Mouse (Mus musculus) olfactory bulb, adult 2 months (tissue): ENCODE results near the gene Pnpo. TPM values are rescaled to one million over a fixed set of nuclear protein-coding genes. Genes with fewer than 3 reads are reported as not detected.

Experiments used
- H3K27ac ChIP-seq: fragments of 200-500 bp; 2 replicates; pipeline ENCODE4 v1.5.1; 2012; ENCODE audit warnings: low read depth, low read length; ENCODE audit not compliant: insufficient read depth
- H3K4me1 ChIP-seq: fragments of 200-500 bp; 2 replicates; pipeline ENCODE4 v1.6.1; 2012; ENCODE audit warnings: low read length; ENCODE audit not compliant: control insufficient read depth, insufficient read depth
- H3K4me3 ChIP-seq: fragments of 200-500 bp; 2 replicates; pipeline ENCODE4 v1.5.1; 2012; ENCODE audit warnings: mild to moderate bottlenecking, low read depth, low read length, moderate library complexity; ENCODE audit not compliant: insufficient read depth
- CTCF ChIP-seq: fragments of 200-500 bp; IDR thresholded peaks from 2 replicates; pipeline ENCODE4 v1.5.1; 2012; ENCODE audit warnings: low read depth, mild to moderate bottlenecking, low read length, moderate library complexity; ENCODE audit not compliant: insufficient read depth
- POLR2A ChIP-seq: fragments of 200-500 bp; IDR thresholded peaks from 2 replicates; pipeline ENCODE4 v1.6.1; 2012; ENCODE audit warnings: mild to moderate bottlenecking, low read depth, low read length, moderate library complexity; ENCODE audit not compliant: insufficient read depth
- WGBS: fragments of 180-500 bp; shearing (Covaris S2); methylation state at CpG from one replicate; pipeline ENCODE4 v1.1.7; 2018; 5-methylcytosine and 5-hydroxymethylcytosine counted together
- polyA plus RNA-seq: library from polyadenylated mRNA; stranded (reverse); fragments of >200 nt; gene quantifications from 2 replicates; pipeline ENCODE4 v1.2.4, GENCODE M21; 2012; ENCODE audit warnings: low replicate concordance; ENCODE audit not compliant: missing spikeins, insufficient read depth, insufficient read length

The Pnpo gene
- polyA plus RNA-seq, 1 experiment, result not detected

DNA sequence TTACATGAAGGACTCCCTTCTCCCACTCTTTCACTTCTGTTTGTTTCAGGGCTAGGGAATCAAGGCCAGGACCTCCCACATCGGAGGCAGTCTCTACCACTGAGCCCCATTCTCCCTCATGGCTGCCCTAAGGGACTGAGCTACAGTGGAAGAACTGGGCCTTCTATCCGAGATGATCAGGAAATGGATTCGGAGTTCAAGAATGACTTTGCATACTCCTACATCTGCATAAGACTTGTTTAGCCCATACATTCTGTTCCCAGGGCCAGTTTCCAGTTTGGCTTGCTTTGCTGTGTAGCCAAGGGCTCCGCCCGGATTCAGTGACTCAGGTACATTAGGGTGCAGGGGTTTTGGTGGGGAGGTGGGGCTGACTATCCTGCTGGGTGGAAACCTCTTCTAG is 36.2 kb upstream of the Pnpo start:
- Histone ChIP-seq H3K4me1 (peaks cover 12% of the 10 kb centered on the region), H3K27ac (no peak overlapping the region), H3K4me3 (no peak overlapping the region)
- no peak for TF ChIP-seq POLR2A
- TF ChIP-seq CTCF, result no peak
- 77% methylated on average over 5 of the region's 5 CpGs for WGBS

DNA sequence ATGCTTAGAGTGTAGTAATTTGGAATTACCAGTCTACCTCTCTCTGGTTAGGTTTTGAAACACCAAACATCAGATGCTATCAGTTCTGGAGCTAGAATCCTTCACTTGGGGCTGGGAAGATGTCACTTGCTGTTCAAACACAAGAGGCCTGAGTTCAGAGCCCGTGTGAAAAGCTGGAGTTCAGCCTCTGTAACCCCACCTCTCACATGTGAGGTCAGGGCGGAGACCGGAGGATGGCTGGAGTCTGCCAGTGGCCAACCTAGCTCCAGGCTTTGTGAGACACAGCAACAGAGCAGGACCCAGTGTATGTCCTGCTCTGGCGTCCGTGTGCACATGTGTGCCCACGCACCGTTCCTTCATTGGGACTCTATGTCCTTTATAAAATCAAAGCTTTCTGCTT is 35.5 kb upstream of the Pnpo start:
- no peak overlapping the region for H3K27ac ChIP-seq
- WGBS, result 91% methylated on average over 7 of the region's 7 CpGs
- peaks cover 12% of the 10 kb centered on the region for H3K4me1 ChIP-seq
- H3K4me3 ChIP-seq, result no peak overlapping the region
- no peak for TF ChIP-seq POLR2A
- no peak for TF ChIP-seq CTCF

GRCm38 (mm10) chr11:96978401-96979246 is 34.8 kb upstream of the Pnpo start:
- Histone ChIP-seq H3K4me3 (peak overlapping the region; percentile 74), H3K27ac (no peak overlapping the region), H3K4me1 (peaks cover 18% of the 10 kb centered on the region)
- TF ChIP-seq CTCF, result no peak
- TF ChIP-seq POLR2A, result no peak
- 27% methylated on average over 17 of the region's 17 CpGs for WGBS

- H3K4me1 ChIP-seq, result peaks cover 22% of the 10 kb centered on the region
- H3K27ac ChIP-seq, result peak overlapping the region; percentile 94
- under 1% methylated on average over 45 of the region's 45 CpGs for WGBS
- TF ChIP-seq CTCF, result no peak
- TF ChIP-seq POLR2A, result 0 out of 2 replicates have a peak, but pooled peaks have one; percentile 21
- peak overlapping the region; percentile 99 for H3K4me3 ChIP-seq
These were observed 34.0 kb upstream of the Pnpo start for GRCm38 (mm10) chr11:96977606-96978400.

DNA sequence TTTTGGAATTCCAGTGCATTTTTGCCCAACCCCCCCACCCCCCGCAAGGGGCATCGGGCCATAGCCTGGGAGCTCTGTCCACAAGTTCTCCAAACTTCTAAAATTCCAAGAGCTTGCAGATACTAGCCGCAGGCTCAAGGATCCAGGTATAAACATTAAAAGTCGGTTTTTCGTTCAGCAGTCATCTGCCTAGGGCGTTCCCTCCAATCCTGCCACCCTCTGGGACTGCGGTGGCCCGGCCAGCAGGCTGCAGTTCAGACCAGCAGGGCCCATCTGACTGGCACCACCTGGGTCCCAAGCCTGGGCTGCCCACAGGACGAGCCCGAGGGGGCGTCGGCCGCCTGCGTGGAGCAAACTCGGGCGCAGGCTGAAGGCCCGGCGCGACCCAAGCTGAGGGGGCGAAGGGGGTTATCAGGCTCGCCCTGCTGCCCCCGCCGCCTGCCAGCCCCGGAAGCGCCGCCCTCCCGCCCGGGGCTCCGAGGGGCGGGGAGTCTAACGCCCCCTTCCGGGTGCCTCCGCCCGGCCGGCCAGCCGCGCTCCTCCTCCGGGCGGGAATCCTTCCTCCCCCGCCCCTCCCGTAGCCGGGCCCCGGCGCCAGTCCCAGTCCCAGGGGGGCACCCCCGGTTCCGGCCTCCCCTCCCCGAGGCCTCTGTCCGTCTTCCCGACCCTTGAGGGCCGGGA is 33.3 kb upstream of the Pnpo start:
- TF ChIP-seq POLR2A (no peak), CTCF (no peak)
- Histone ChIP-seq H3K27ac (peak overlapping the region; percentile 94), H3K4me3 (peak overlapping the region; percentile 99), H3K4me1 (peaks cover 27% of the 10 kb centered on the region)
- 2% methylated on average over 47 of the region's 50 CpGs for WGBS

GRCm38 (mm10) chr11:96976379-96976687 is 32.5 kb upstream of the Pnpo start:
- Histone ChIP-seq H3K27ac (no peak overlapping the region), H3K4me1 (peaks cover 34% of the 10 kb centered on the region), H3K4me3 (no peak overlapping the region; the same call in 1 of the 2 replicates)
- WGBS, result 22% methylated on average over 3 of the region's 3 CpGs
- no peak for TF ChIP-seq POLR2A
- no peak for TF ChIP-seq CTCF

GRCm38 (mm10) chr11:96975511-96976378 is 32.0 kb upstream of the Pnpo start:
- TF ChIP-seq CTCF (no peak), POLR2A (no peak)

DNA sequence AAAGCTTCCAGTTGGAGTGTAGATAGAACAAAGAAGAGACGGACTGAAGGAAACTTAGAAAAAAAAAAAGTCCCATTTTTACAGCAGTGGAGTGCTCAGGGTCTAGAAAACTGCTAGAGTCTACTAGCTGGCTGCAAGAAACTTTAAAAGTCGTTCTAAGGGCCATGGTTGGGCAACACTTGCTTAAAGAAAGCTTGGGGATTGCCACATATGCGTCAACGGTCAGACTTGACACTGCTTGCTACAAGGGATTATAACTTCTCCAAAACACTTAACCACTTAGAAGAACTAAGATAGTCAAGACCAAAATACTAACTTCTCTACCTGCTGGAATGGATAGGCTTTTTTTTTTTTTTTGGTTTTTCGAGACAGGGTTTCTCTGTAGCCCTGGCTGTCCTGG is 31.0 kb upstream of the Pnpo start:
- 86% methylated on average over 5 of the region's 5 CpGs for WGBS
- Histone ChIP-seq H3K4me1 (peaks cover 42% of the 10 kb centered on the region), H3K4me3 (no peak overlapping the region), H3K27ac (no peak overlapping the region)
- no peak for TF ChIP-seq CTCF
- TF ChIP-seq POLR2A, result no peak

More at GRCm38 (mm10) chr11:96975511-96976378, 32.0 kb upstream of the Pnpo start:
- Histone ChIP-seq H3K4me3 (no peak overlapping the region; the same call in 1 of the 2 replicates), H3K4me1 (peaks cover 39% of the 10 kb centered on the region), H3K27ac (no peak overlapping the region)
- WGBS, result 67% methylated on average over 10 of the region's 10 CpGs
